Mouse (Mus musculus): ENCODE data around the gene Mllt10. TPM values are rescaled to one million over a fixed set of nuclear protein-coding genes. Genes with fewer than 3 reads are reported as not detected.

The Mllt10 gene
- polyA plus RNA-seq, 1 experiment: 10.0 TPM

GRCm38 (mm10) chr2:18051831-18052170 lies 3.2 kb upstream of the Mllt10 start:
- Histone ChIP-seq H3K4me3 (ENCODE audit: insufficient read depth, poor library complexity, severe bottlenecking) (no peak overlapping the region), H3ac (ENCODE audit: control insufficient read depth, insufficient read length, low read depth) (no peak overlapping the region), H3K36me3 (ENCODE audit: control insufficient read depth, insufficient read depth) (no peaks in the 10 kb centered on the region), H3K27me3 (ENCODE audit: control insufficient read depth, insufficient read depth, insufficient read length) (no peaks in the 10 kb centered on the region), H3K79me2 (ENCODE audit: control insufficient read depth, insufficient read depth) (peaks cover 5% of the 10 kb centered on the region), H3K79me3 (ENCODE audit: low read depth) (no peaks in the 10 kb centered on the region)
- TF ChIP-seq MYOD1 (IDR thresholded peaks at IDR 0.05; ENCODE audit: control insufficient read depth, insufficient read length, low read depth): no peak
- TF ChIP-seq FOSL1 (IDR thresholded peaks at IDR 0.05; ENCODE audit: insufficient read depth, low read length, poor library complexity, severe bottlenecking): no peak
- no peak for TF ChIP-seq MAX (IDR thresholded peaks at IDR 0.05)
- no peak for TF ChIP-seq CTCF (IDR thresholded peaks at IDR 0.05; ENCODE audit: control insufficient read depth, insufficient read depth, insufficient read length)
- no peak for TF ChIP-seq CEBPB (IDR thresholded peaks at IDR 0.05; ENCODE audit: low read depth)
- no peak for TF ChIP-seq MYOG (IDR thresholded peaks at IDR 0.05; ENCODE audit: control insufficient read depth, extremely low read depth, insufficient read length)
- TF ChIP-seq USF1 (IDR thresholded peaks at IDR 0.05; ENCODE audit: low read depth): no peak

GRCm38 (mm10) chr2:18052581-18052980 lies 2.5 kb upstream of the Mllt10 start:
- Histone ChIP-seq H3K4me3 (ENCODE audit: insufficient read depth, poor library complexity, severe bottlenecking) (no peak overlapping the region), H3K79me3 (ENCODE audit: low read depth) (no peaks in the 10 kb centered on the region), H3ac (ENCODE audit: control insufficient read depth, insufficient read length, low read depth) (no peak overlapping the region), H3K79me2 (ENCODE audit: control insufficient read depth, insufficient read depth) (peaks cover 4% of the 10 kb centered on the region), H3K36me3 (ENCODE audit: control insufficient read depth, insufficient read depth) (no peaks in the 10 kb centered on the region), H3K27me3 (ENCODE audit: control insufficient read depth, insufficient read depth, insufficient read length) (no peaks in the 10 kb centered on the region)
- no peak for TF ChIP-seq CEBPB (IDR thresholded peaks at IDR 0.05; ENCODE audit: low read depth)

GRCm38 (mm10) chr2:18053243-18053950 lies 1.6 kb upstream of the Mllt10 start:
- Histone ChIP-seq H3K79me3 (ENCODE audit: low read depth) (no peaks in the 10 kb centered on the region), H3K36me3 (ENCODE audit: control insufficient read depth, insufficient read depth) (no peaks in the 10 kb centered on the region), H3K79me2 (ENCODE audit: control insufficient read depth, insufficient read depth) (peaks cover 7% of the 10 kb centered on the region), H3ac (ENCODE audit: control insufficient read depth, insufficient read length, low read depth) (no peak overlapping the region), H3K27me3 (ENCODE audit: control insufficient read depth, insufficient read depth, insufficient read length) (no peaks in the 10 kb centered on the region), H3K4me3 (ENCODE audit: insufficient read depth, poor library complexity, severe bottlenecking) (no peak overlapping the region)
- TF ChIP-seq MYOD1 (IDR thresholded peaks at IDR 0.05; ENCODE audit: control insufficient read depth, insufficient read length, low read depth) (no peak), FOSL1 (IDR thresholded peaks at IDR 0.05; ENCODE audit: insufficient read depth, low read length, poor library complexity, severe bottlenecking) (no peak)

- Histone ChIP-seq H3K36me3 (ENCODE audit: control insufficient read depth, insufficient read depth) (no peaks in the 10 kb centered on the region), H3K79me3 (ENCODE audit: low read depth) (no peaks in the 10 kb centered on the region), H3K79me2 (ENCODE audit: control insufficient read depth, insufficient read depth) (peaks cover 7% of the 10 kb centered on the region), H3ac (ENCODE audit: control insufficient read depth, insufficient read length, low read depth) (no peak overlapping the region), H3K27me3 (ENCODE audit: control insufficient read depth, insufficient read depth, insufficient read length) (no peaks in the 10 kb centered on the region), H3K4me3 (ENCODE audit: insufficient read depth, poor library complexity, severe bottlenecking) (no peak overlapping the region)
- no peak for TF ChIP-seq MAX (IDR thresholded peaks at IDR 0.05)
- TF ChIP-seq FOSL1 (IDR thresholded peaks at IDR 0.05; ENCODE audit: insufficient read depth, low read length, poor library complexity, severe bottlenecking): no peak
- no peak for TF ChIP-seq USF1 (IDR thresholded peaks at IDR 0.05; ENCODE audit: low read depth)
- TF ChIP-seq CEBPB (IDR thresholded peaks at IDR 0.05; ENCODE audit: low read depth): no peak
- TF ChIP-seq MYOD1 (IDR thresholded peaks at IDR 0.05; ENCODE audit: control insufficient read depth, insufficient read length, low read depth): no peak
- TF ChIP-seq CTCF (IDR thresholded peaks at IDR 0.05; ENCODE audit: control insufficient read depth, insufficient read depth, insufficient read length): no peak
- TF ChIP-seq MYOG (IDR thresholded peaks at IDR 0.05; ENCODE audit: control insufficient read depth, extremely low read depth, insufficient read length): no peak
Observed at GRCm38 (mm10) chr2:18053951-18054530, 996 bp upstream of the Mllt10 start.

- no peaks in the 10 kb centered on the region for H3K27me3 ChIP-seq (ENCODE audit: control insufficient read depth, insufficient read depth, insufficient read length)
Observed at GRCm38 (mm10) chr2:18055929-18056785, 1.1 kb downstream of the Mllt10 start.

More at GRCm38 (mm10) chr2:18055929-18056785, 1.1 kb downstream of the Mllt10 start:
- Histone ChIP-seq H3K36me3 (ENCODE audit: control insufficient read depth, insufficient read depth) (no peaks in the 10 kb centered on the region), H3ac (ENCODE audit: control insufficient read depth, insufficient read length, low read depth) (peak overlapping the region; percentile 75), H3K79me3 (ENCODE audit: low read depth) (no peaks in the 10 kb centered on the region), H3K79me2 (ENCODE audit: control insufficient read depth, insufficient read depth) (peaks cover 7% of the 10 kb centered on the region), H3K4me3 (ENCODE audit: insufficient read depth, poor library complexity, severe bottlenecking) (peak overlapping the region; percentile 64)
- TF ChIP-seq MYOG (IDR thresholded peaks at IDR 0.05; ENCODE audit: control insufficient read depth, extremely low read depth, insufficient read length): no peak
- no peak for TF ChIP-seq USF1 (IDR thresholded peaks at IDR 0.05; ENCODE audit: low read depth)
- TF ChIP-seq MYOD1 (IDR thresholded peaks at IDR 0.05; ENCODE audit: control insufficient read depth, insufficient read length, low read depth): no peak
- TF ChIP-seq MAX (IDR thresholded peaks at IDR 0.05): no peak
- no peak for TF ChIP-seq CTCF (IDR thresholded peaks at IDR 0.05; ENCODE audit: control insufficient read depth, insufficient read depth, insufficient read length)
- no peak for TF ChIP-seq FOSL1 (IDR thresholded peaks at IDR 0.05; ENCODE audit: insufficient read depth, low read length, poor library complexity, severe bottlenecking)
- TF ChIP-seq CEBPB (IDR thresholded peaks at IDR 0.05; ENCODE audit: low read depth): no peak
